In genomic region chr1:137204371-137204770, GRCm38 (mm10) we compare ENCODE assay signal across 15 mouse cellular contexts.
DNase-seq lines count a peak whose midpoint lies in the region.
"Had no signal": no experiment of that assay in that cellular context is flagged by ENCODE, and none has a peak within 500 bp of the region (broad histone marks: within the 10 kb centered on the region; RNA-seq: fewer than 3 reads in every experiment).

No protein-coding gene starts in this region.

- peak; percentile 67 for DNase-seq in ovary, adult 18-20 months (ENCODE audit: low spot score)
- no peak for DNase-seq in ovary, postnatal 14 days (ENCODE audit: low spot score)
- DNase-seq in testis, postnatal 14 days (ENCODE audit: low spot score), result peak; percentile 59
- DNase-seq in testis, postnatal 10 days (ENCODE audit: low spot score), result no peak
- DNase-seq in spleen, adult 12 weeks (ENCODE audit: low spot score), result no peak
- DNase-seq: adrenal gland, adult 2 months; adrenal gland, postnatal 10 days; adrenal gland, postnatal 25 days; cerebellum, adult 11 months; cerebellum, adult 18-20 months; cerebellum, adult 8-10 months; cerebellum, adult 9-11 months; cerebellum, postnatal 14 days; cerebellum, postnatal 36 days; embryo, embryonic 11 days had no signal

Comparison
In these comparisons a context has a peak if more than half of its experiments do, and no peak if none do; other contexts are left out.
1. DNase-seq: peak in ovary, adult 18-20 months (single experiment) and testis, postnatal 14 days (single experiment); none in ovary, postnatal 14 days (single experiment), testis, postnatal 10 days (single experiment) and spleen, adult 12 weeks (single experiment).